Mouse (Mus musculus) embryonic facial prominence, embryonic 15.5 days (tissue): ENCODE data around the gene Smco3. TPM values are rescaled to one million over a fixed set of nuclear protein-coding genes. Genes with fewer than 3 reads are reported as not detected.
A peak's percentile ranks its signal among the peaks of the same experiment; 100 is the strongest.

Experiments used
- ATAC-seq: fragments of 200-750 bp; cut with Nextera tagmentation; 2 replicates; pipeline ENCODE4 v1.8.0; 2017; ENCODE audit warnings: low read depth, moderate TSS enrichment; ENCODE audit not compliant: insufficient number of reproducible peaks, low FRiP score, low TSS enrichment
- H3K27ac ChIP-seq: fragments of 300-500 bp; sonication (generic); replicated peaks from 2 replicates; pipeline ENCODE4 v1.5.1; 2015; ENCODE audit warnings: mild to moderate bottlenecking, inconsistent platforms
- H3K27me3 ChIP-seq: fragments of 300-500 bp; sonication (generic); 2 replicates; pipeline ENCODE4 v1.6.1; 2015; ENCODE audit warnings: inconsistent platforms
- H3K36me3 ChIP-seq: fragments of 300-500 bp; sonication (generic); 2 replicates; pipeline ENCODE4 v1.6.1; 2015; ENCODE audit warnings: mild to moderate bottlenecking, inconsistent platforms
- H3K4me1 ChIP-seq: fragments of 300-500 bp; sonication (generic); 2 replicates; pipeline ENCODE4 v1.6.1; 2015; ENCODE audit warnings: inconsistent platforms
- H3K4me2 ChIP-seq: fragments of 300-500 bp; sonication (generic); replicated peaks from 2 replicates; pipeline ENCODE4 v1.6.1; 2015; ENCODE audit warnings: mild to moderate bottlenecking, inconsistent platforms
- H3K4me3 ChIP-seq: fragments of 300-500 bp; sonication (generic); replicated peaks from 2 replicates; pipeline ENCODE4 v1.5.1; 2015; ENCODE audit warnings: mild to moderate bottlenecking, inconsistent platforms
- H3K9ac ChIP-seq: fragments of 300-500 bp; sonication (generic); 2 replicates; pipeline ENCODE4 v1.6.1; 2015; ENCODE audit warnings: inconsistent platforms
- H3K9me3 ChIP-seq: fragments of 300-500 bp; sonication (generic); replicated peaks from 2 replicates; pipeline ENCODE4 v1.6.1; 2016; ENCODE audit warnings: inconsistent platforms
- WGBS: fragments of 180-500 bp; shearing (Covaris S2); methylation state at CpG from one replicate; pipeline ENCODE4 v1.1.7; 2015; 5-methylcytosine and 5-hydroxymethylcytosine counted together
- microRNA-seq: library from miRNA; unstranded; fragments of <30 nt; microRNA quantifications from one replicate; pipeline ENCODE4, GENCODE M21; 2016; ENCODE audit warnings: borderline number of aligned reads
- polyA plus RNA-seq: library from polyadenylated mRNA; unstranded; fragments of >200 nt; fragmentation: Nextera tagmentation; extraction: Ambion mirVana; gene quantifications from 2 replicates; pipeline ENCODE4 v1.2.1, GENCODE M21; 2015

The Smco3 gene
- polyA plus RNA-seq, 1 experiment from 2014 or later = 2.1 TPM

- no peak for ATAC-seq
- Histone ChIP-seq H3K27ac (no peak overlapping the region), H3K27me3 (no peaks in the 10 kb centered on the region), H3K9ac (0 out of 2 replicates have a peak overlapping the region, but pooled peaks have one; percentile 13), H3K4me3 (peak overlapping the region; percentile 40), H3K4me2 (peak overlapping the region; percentile 67), H3K9me3 (no peaks in the 10 kb centered on the region), H3K36me3 (no peaks in the 10 kb centered on the region), H3K4me1 (peaks cover 8% of the 10 kb centered on the region; the same call in 1 of the 2 replicates)
- 21% methylated on average over 16 of the region's 16 CpGs for WGBS
Observed at GRCm38 (mm10) chr6:136792884-136793758, 42.1 kb downstream of the Smco3 start.

DNA sequence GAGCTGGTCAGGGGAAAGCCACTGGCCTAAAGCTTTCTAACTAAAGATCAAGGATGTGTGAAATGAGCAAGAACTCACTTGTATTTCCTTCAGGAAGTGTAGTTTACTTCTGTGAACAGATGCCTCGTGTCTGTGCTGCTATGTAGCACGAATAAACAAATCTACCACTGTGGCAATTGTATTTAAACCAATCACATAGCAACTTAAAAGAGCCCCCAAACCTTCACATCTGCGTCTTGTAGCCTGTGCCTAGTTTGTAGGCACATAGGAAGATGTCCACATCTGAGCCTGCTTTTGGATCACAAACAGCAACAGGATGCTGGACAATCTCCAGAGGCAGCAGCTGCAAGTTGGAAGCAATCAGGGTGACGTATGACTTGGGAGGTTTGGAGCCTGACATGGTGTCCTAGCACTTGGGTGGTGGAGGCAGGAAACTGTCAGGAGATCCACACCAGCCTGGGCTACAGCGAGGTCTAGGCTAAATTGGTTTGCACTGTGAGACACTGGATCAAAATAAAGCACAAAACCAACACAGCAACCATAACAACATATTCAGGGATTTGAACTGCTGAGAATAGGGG lies 45.8 kb downstream of the Smco3 start:
- Histone ChIP-seq H3K27me3 (no peaks in the 10 kb centered on the region), H3K4me2 (no peak overlapping the region), H3K36me3 (no peaks in the 10 kb centered on the region), H3K27ac (no peak overlapping the region), H3K4me1 (peaks cover 8% of the 10 kb centered on the region; the same call in 1 of the 2 replicates), H3K4me3 (no peak overlapping the region), H3K9ac (no peak overlapping the region), H3K9me3 (no peaks in the 10 kb centered on the region)
- ATAC-seq = no peak
- WGBS = 51% methylated on average over 5 of the region's 5 CpGs

DNA sequence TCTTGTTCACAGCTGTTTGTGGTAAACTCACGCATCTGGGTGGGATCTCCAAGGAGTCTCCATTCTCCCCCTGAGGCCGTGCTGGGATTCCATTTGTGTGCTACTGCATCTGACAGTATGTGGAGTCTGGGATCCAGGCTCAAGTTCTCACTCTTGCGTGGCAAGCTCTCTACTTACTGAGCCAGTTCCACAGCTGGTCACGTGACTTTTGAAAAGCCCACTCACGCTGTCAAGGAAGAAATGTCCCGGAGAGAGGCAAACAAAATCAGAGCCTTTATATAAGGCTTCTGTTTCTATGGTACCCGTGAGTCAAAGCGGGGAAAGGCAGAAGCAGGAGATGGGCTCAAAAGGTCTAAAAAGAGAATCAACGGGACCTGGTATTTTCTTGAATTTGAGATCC lies 52.5 kb downstream of the Smco3 start:
- Histone ChIP-seq H3K36me3 (no peaks in the 10 kb centered on the region), H3K4me1 (no peaks in the 10 kb centered on the region), H3K9me3 (no peaks in the 10 kb centered on the region), H3K4me2 (no peak overlapping the region), H3K9ac (no peak overlapping the region), H3K4me3 (no peak overlapping the region), H3K27me3 (no peaks in the 10 kb centered on the region), H3K27ac (no peak overlapping the region)
- WGBS = 69% methylated on average over 9 of the region's 9 CpGs
- ATAC-seq = no peak

- WGBS = 86% methylated on average over 12 of the region's 12 CpGs
- Histone ChIP-seq H3K27me3 (no peaks in the 10 kb centered on the region), H3K4me3 (no peak overlapping the region), H3K9ac (no peak overlapping the region), H3K4me2 (no peak overlapping the region), H3K9me3 (no peaks in the 10 kb centered on the region), H3K36me3 (no peaks in the 10 kb centered on the region), H3K4me1 (no peaks in the 10 kb centered on the region), H3K27ac (no peak overlapping the region)
- ATAC-seq = no peak
Observed at GRCm38 (mm10) chr6:136782146-136782545, 53.1 kb downstream of the Smco3 start.

DNA sequence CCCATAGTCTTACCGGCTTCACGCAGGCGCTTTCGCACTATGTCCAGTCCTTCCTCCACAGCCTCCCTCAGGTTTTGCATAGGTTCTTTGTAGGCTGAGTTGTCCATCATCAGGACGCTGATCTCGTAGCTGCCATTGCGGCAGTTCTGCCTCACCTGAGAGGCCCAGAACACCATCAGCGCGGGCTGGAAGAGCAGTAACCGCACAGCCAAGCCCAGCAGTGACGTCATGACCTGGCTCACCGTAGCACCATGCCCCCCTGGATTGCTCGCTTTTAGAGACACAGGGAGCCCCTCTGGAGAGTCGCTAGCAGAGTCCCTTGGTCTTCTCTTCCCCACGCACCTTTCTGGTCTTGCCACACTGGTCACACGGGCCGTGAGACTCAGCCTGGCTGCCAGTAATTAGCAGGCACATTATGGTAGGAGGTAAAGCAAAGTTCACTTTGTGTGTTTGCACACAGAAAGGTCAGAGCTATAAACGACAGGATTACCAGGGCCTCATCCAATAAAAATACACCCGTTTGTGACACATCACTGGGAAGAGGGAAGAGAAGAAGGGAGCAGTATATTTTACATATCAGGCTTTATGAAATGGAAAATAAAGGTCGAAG lies 53.8 kb downstream of the Smco3 start, which contains the start of gene Gucy2c:
TSS of gene Gucy2c (minus strand) at position 389 of the 610 bp plus-strand sequence.
- Histone ChIP-seq H3K9me3 (no peaks in the 10 kb centered on the region), H3K27me3 (no peaks in the 10 kb centered on the region), H3K4me3 (no peak within 1 kb of the TSS), H3K4me2 (no peak within 1 kb of the TSS), H3K4me1 (no peaks in the 10 kb centered on the region), H3K9ac (no peak within 1 kb of the TSS), H3K27ac (no peak within 1 kb of the TSS), H3K36me3 (no peaks in the 10 kb centered on the region)
- WGBS = 79% methylated on average over 20 of the region's 20 CpGs
- ATAC-seq = no peak

Small RNA genes lying within 50 kb of the gene (microRNA-seq; reads per million reads assigned to microRNA genes)
- gene Gm44364 = not detected

Other genes starting within 250 kb of the Smco3 start
- 30.3 and 31.6 TPM in 2 replicates for gene Plbd1, start 173.5 kb downstream of the Smco3 start, polyA plus RNA-seq
- 0.08 and 0.11 TPM in 2 replicates for gene Gucy2c, start 53.7 kb downstream of the Smco3 start, polyA plus RNA-seq
- 0.53 and 0.69 TPM in 2 replicates for gene Hist4h4, start 31.0 kb downstream of the Smco3 start, polyA plus RNA-seq
- 151 and 155 TPM in 2 replicates for gene H2afj, start 27.2 kb downstream of the Smco3 start, polyA plus RNA-seq
- 1.2 and 3.7 TPM in 2 replicates for gene BC049715, start 7.8 kb downstream of the Smco3 start, polyA plus RNA-seq
- 92.0 and 104 TPM in 2 replicates for gene Wbp11, start 7.2 kb downstream of the Smco3 start, polyA plus RNA-seq
- 3.0 and 3.3 TPM in 2 replicates for gene Art4, start 22.3 kb upstream of the Smco3 start, polyA plus RNA-seq
- gene Mgp, start 40.4 kb upstream of the Smco3 start, polyA plus RNA-seq = 211 and 283 TPM in 2 replicates
- 0.60 and 0.80 TPM in 2 replicates for gene Erp27, start 86.7 kb upstream of the Smco3 start, polyA plus RNA-seq
- not detected in 2 replicates for gene Pde6h, start 88.4 kb upstream of the Smco3 start, polyA plus RNA-seq
- gene Arhgdib, start 106.4 kb upstream of the Smco3 start, polyA plus RNA-seq = 140 and 145 TPM in 2 replicates